Mouse (Mus musculus) myocyte (in vitro differentiated cells): ENCODE measurements around the gene Dct. TPM values are rescaled to one million over a fixed set of nuclear protein-coding genes. Genes with fewer than 3 reads are reported as not detected.

Source experiments
- H3K27me3 ChIP-seq: one replicate; pipeline ENCODE4 v1.6.1; 2011; ENCODE audit not compliant: control insufficient read depth, insufficient read depth, insufficient read length
- H3K36me3 ChIP-seq: one replicate; pipeline ENCODE4 v1.6.1; 2011; ENCODE audit not compliant: control insufficient read depth, insufficient read depth
- H3K4me2 ChIP-seq: one replicate; pipeline ENCODE4 v1.6.1; 2011; ENCODE audit warnings: low read depth, control low read depth
- H3K4me3 ChIP-seq: one replicate; pipeline ENCODE4 v1.5.1; 2011; ENCODE audit warnings: mild to moderate bottlenecking, control low read depth, moderate library complexity
- H3K79me2 ChIP-seq: one replicate; pipeline ENCODE4 v1.6.1; 2011; ENCODE audit not compliant: control insufficient read depth, insufficient read depth
- H3ac ChIP-seq: one replicate; pipeline ENCODE4 v1.6.1; 2011; ENCODE audit not compliant: control insufficient read depth, insufficient read length
- CEBPB ChIP-seq: IDR thresholded peaks from 2 replicates; pipeline ENCODE4 v1.6.1; 2011; ENCODE audit warnings: mild to moderate bottlenecking, moderate library complexity; ENCODE audit not compliant: poor library complexity, insufficient read depth, severe bottlenecking
- E2F4 ChIP-seq: IDR thresholded peaks from one replicate; pipeline ENCODE4 v1.6.1; 2011; ENCODE audit warnings: mild to moderate bottlenecking, control low read depth, moderate library complexity; ENCODE audit not compliant: insufficient read depth
- MAX ChIP-seq: IDR thresholded peaks from one replicate; pipeline ENCODE4 v1.6.1; 2011; ENCODE audit warnings: low read depth, mild to moderate bottlenecking, control low read depth
- MYOD1 ChIP-seq, 3 experiments: IDR thresholded peaks; one replicate each; pipeline ENCODE4 v1.6.1; 2011; ENCODE audit warnings: control low read depth in 2 of 3, low read depth in 2 of 3, mild to moderate bottlenecking in 2 of 3, moderate library complexity in 1 of 3; ENCODE audit not compliant: insufficient read length in 2 of 3, control insufficient read depth in 1 of 3
- MYOG ChIP-seq, 3 experiments: IDR thresholded peaks; one replicate each; pipeline ENCODE4 v1.6.1; 2011; ENCODE audit warnings: control low read depth in 2 of 3, low read depth in 2 of 3, mild to moderate bottlenecking in 2 of 3; ENCODE audit not compliant: insufficient read length in 2 of 3, control insufficient read depth in 1 of 3, insufficient read depth in 1 of 3
- POLR2A ChIP-seq: IDR thresholded peaks from one replicate; pipeline ENCODE4 v1.6.1; 2011; ENCODE audit warnings: low read depth, mild to moderate bottlenecking, control low read depth, moderate library complexity; ENCODE audit not compliant: insufficient read length
- POLR2AphosphoS2 ChIP-seq: IDR thresholded peaks from one replicate; pipeline ENCODE4 v1.6.1; 2011; ENCODE audit warnings: low read depth, control low read depth; ENCODE audit not compliant: insufficient read length
- REST ChIP-seq: IDR thresholded peaks from one replicate; pipeline ENCODE4 v1.6.1; 2011; ENCODE audit warnings: mild to moderate bottlenecking, control low read depth, moderate library complexity; ENCODE audit not compliant: insufficient read depth, insufficient read length
- SRF ChIP-seq: IDR thresholded peaks from one replicate; pipeline ENCODE4 v1.6.1; 2011; ENCODE audit warnings: low read depth; ENCODE audit not compliant: control insufficient read depth, insufficient read length
- TCF12 ChIP-seq: IDR thresholded peaks from one replicate; pipeline ENCODE4 v1.6.1; 2011; ENCODE audit warnings: mild to moderate bottlenecking, control low read depth; ENCODE audit not compliant: poor library complexity, insufficient read depth, severe bottlenecking
- TCF3 ChIP-seq: IDR thresholded peaks from one replicate; pipeline ENCODE4 v1.6.1; 2011; ENCODE audit warnings: low read depth, control low read depth; ENCODE audit not compliant: insufficient read length
- USF1 ChIP-seq: IDR thresholded peaks from one replicate; pipeline ENCODE4 v1.6.1; 2011; ENCODE audit warnings: low read depth, mild to moderate bottlenecking, control low read depth, moderate library complexity
- polyA plus RNA-seq: library from polyadenylated mRNA; unstranded; fragments of >200 nt; fragmentation: generic; extraction: Trizol; gene quantifications from one replicate; pipeline ENCODE4 v1.2.1, GENCODE M21; 2012; ENCODE audit warnings: missing spikeins

The Dct gene
- polyA plus RNA-seq, 1 experiment = 0.01 TPM

GRCm38 (mm10) chr14:117988444-117988843, 63.6 kb downstream of the Dct start:
- peaks cover 3% of the 10 kb centered on the region for H3K27me3 ChIP-seq
- no peaks in the 10 kb centered on the region for H3K36me3 ChIP-seq
- H3K4me2 ChIP-seq = no peak overlapping the region
- H3ac ChIP-seq = no peak overlapping the region
- H3K79me2 ChIP-seq = no peaks in the 10 kb centered on the region
- TF ChIP-seq USF1 = peak; percentile 47
- TF ChIP-seq MAX = no peak
- H3K4me3 ChIP-seq = no peak overlapping the region

- TF ChIP-seq POLR2AphosphoS2 = no peak
- no peak for TF ChIP-seq MYOD1 (IDR thresholded peaks at IDR 0.05; ENCODE audit: control insufficient read depth in 1 of 3, insufficient read length in 2 of 3, low read depth in 2 of 3)
- TF ChIP-seq CEBPB = no peak
- TF ChIP-seq USF1 = no peak
- no peak for TF ChIP-seq REST
- TF ChIP-seq TCF12 = no peak
- no peak for TF ChIP-seq MYOG (IDR thresholded peaks at IDR 0.05; ENCODE audit: control insufficient read depth in 1 of 3, insufficient read depth in 1 of 3, insufficient read length in 2 of 3, low read depth in 2 of 3)
- no peak for TF ChIP-seq E2F4
- no peak for TF ChIP-seq SRF
- TF ChIP-seq MAX = no peak
- no peak for TF ChIP-seq POLR2A
- TF ChIP-seq TCF3 = no peak
- no peak overlapping the region for H3ac ChIP-seq
- H3K4me3 ChIP-seq = no peak overlapping the region
- H3K27me3 ChIP-seq = peaks cover 3% of the 10 kb centered on the region
- H3K79me2 ChIP-seq = no peaks in the 10 kb centered on the region
- H3K4me2 ChIP-seq = no peak overlapping the region
- no peaks in the 10 kb centered on the region for H3K36me3 ChIP-seq
Observed at GRCm38 (mm10) chr14:117981532-117981931, 70.5 kb downstream of the Dct start.

DNA sequence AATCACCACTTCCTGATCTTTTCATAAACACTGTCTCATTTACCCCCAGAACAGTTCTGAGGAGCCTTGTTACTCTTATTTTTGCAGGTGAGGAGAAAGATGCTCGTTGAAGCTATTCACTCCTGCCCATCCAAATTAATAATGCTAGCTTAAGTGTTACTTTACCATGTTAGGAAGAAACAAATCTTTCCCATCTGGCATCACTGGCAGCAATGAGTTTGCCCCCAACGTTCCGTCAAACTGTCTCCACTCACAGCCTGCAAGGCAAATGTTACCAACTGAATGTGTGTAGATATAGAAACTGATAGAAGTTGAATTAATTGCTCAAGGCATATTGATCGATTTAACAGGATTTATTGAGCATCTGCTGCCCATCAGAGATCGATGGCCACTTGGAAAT, 79.5 kb downstream of the Dct start:
- no peaks in the 10 kb centered on the region for H3K27me3 ChIP-seq
- no peak for TF ChIP-seq MYOD1 (IDR thresholded peaks at IDR 0.05; ENCODE audit: control insufficient read depth in 1 of 3, insufficient read length in 2 of 3, low read depth in 2 of 3)
- no peak for TF ChIP-seq USF1
- no peak for TF ChIP-seq TCF12
- TF ChIP-seq POLR2A = no peak
- no peak for TF ChIP-seq SRF
- no peak for TF ChIP-seq E2F4
- TF ChIP-seq CEBPB = no peak
- TF ChIP-seq POLR2AphosphoS2 = no peak
- no peak for TF ChIP-seq MAX
- TF ChIP-seq MYOG (IDR thresholded peaks at IDR 0.05; ENCODE audit: control insufficient read depth in 1 of 3, insufficient read depth in 1 of 3, insufficient read length in 2 of 3, low read depth in 2 of 3) = no peak
- TF ChIP-seq REST = no peak
- TF ChIP-seq TCF3 = no peak
- H3K4me3 ChIP-seq = no peak overlapping the region

More for the DNA sequence above, 79.5 kb downstream of the Dct start:
- H3K36me3 ChIP-seq = no peaks in the 10 kb centered on the region
- no peak overlapping the region for H3K4me2 ChIP-seq
- H3ac ChIP-seq = no peak overlapping the region
- H3K79me2 ChIP-seq = no peaks in the 10 kb centered on the region

Other genes with a start within 250 kb of the Dct start
- 10.0 TPM for gene Tgds, start 80.5 kb upstream of the Dct start, polyA plus RNA-seq
- gene Gpr180, start 84.9 kb upstream of the Dct start, polyA plus RNA-seq = 15.8 TPM
- gene Sox21, start 184.8 kb upstream of the Dct start, polyA plus RNA-seq = not detected
- gene Gm9376, start 214.7 kb upstream of the Dct start, polyA plus RNA-seq = not detected